Mouse (Mus musculus) retina, postnatal 1 day (tissue): ENCODE data around the gene Cryga.
A peak's percentile ranks its signal among the peaks of the same experiment; 100 is the strongest.

Source experiments
- DNase-seq: peaks from one replicate; pipeline ENCODE4 v3.0.0-alpha.2; 2012

Cryga gene

GRCm38 (mm10) chr1:65103273-65103672, at the start of gene Cryga:
Cryga (minus strand) TSS chr1:65103373.
- DNase-seq: no peak

DNA sequence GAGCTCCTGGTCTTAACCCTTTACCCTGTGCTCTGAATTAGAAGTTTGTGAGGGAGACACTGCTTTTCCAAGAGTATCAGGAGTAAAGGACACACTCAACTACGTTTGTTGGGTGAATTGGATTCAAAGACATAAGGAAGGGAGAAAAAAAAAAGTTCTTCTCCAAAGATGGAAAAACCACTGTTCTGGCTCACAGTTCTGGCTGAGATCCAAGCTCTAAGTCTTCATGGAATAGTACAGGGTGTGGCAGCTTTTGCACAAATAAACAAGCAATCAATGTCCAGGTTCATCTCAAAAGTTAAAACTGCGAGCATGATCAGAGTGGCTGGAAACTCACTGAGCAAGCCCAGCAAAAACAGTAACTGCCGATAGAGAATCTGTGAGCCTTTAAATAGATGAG, 44.8 kb upstream of the Cryga start:
- no peak for DNase-seq

DNA sequence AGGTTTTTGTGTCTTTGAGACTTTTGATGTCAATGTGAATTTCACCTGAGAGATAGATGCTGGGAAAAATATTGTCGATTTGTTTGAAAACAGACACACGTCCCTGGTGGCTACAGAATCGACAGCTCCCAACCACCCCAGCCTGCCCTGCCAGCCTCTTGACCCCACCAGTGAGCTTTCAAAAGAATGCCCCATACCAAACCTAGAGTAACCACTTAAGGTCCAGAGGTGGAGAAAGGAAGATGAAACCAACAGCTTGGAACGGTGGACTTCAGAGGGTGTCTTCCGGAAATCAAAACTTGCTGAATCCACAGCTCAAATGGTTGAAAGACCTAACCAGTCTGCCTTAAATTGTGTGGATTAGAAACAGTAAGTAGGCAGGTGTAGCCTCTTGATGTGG, 44.2 kb upstream of the Cryga start:
- no peak for DNase-seq

- no peak for DNase-seq
These were observed 43.4 kb upstream of the Cryga start for GRCm38 (mm10) chr1:65146601-65147000.

GRCm38 (mm10) chr1:65144783-65145182, 41.6 kb upstream of the Cryga start:
- DNase-seq: no peak

GRCm38 (mm10) chr1:65137560-65137959, 34.4 kb upstream of the Cryga start:
- no peak for DNase-seq

GRCm38 (mm10) chr1:65132833-65133232, 29.7 kb upstream of the Cryga start:
- DNase-seq: no peak

GRCm38 (mm10) chr1:65131671-65132070, 28.5 kb upstream of the Cryga start:
- DNase-seq: no peak

- DNase-seq: no peak
These were observed 27.1 kb upstream of the Cryga start for GRCm38 (mm10) chr1:65130226-65130625.

DNA sequence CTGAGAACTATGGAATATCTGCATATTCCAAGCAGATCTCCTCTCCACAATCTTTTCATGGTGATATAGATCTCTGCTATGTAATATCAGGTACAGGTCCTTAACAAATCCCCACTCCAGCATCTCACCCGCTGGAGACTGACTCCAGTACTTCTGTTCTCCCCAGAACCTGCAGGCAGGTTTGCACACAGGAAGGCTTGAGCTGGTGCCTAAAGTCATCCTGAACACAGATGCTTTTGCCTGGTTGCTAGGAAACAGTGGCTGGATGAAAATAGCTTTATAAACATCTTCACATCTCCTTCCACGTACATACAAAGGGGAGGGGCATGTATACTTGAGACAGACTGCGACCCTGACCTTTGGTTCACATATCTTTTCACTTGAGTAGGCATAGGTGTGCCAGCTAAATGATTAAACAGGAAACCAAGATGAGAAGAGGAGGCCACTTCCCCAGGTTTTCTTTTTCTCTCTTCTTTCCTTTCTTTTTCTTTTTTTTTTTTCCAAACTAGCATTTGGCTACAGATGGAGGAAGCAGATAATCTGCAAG, 26.5 kb upstream of the Cryga start:
- no peak for DNase-seq

- peak; percentile 48 for DNase-seq
These were observed 19.6 kb upstream of the Cryga start, which contains the start of gene D630023F18Rik for GRCm38 (mm10) chr1:65122574-65123372. D630023F18Rik (minus strand) TSS chr1:65123214.

DNA sequence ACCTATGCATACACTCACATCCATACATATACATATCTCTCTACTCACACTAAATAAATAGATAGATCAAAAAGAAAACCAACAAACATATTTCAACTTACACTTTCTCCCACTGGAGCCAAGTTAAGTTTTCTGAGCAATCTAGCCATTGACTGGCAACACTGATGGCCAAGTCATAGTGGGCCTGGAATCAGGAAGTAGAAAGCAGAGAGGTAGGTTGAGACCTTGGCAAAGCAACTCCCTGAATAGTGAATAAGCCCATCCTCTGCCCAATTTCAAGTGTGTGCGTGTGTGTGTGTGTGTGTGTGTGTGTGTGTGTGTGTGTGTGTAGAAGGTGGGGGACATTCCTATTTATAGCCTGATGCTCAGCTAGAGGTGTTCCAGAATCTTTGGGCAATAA, 16.3 kb upstream of the Cryga start, which contains the start of gene Gm28845:
Gene Gm28845, minus strand, starts transcription at position 121 of the 400 bp plus-strand sequence.
- no peak for DNase-seq

- no peak for DNase-seq
These were observed 15.2 kb upstream of the Cryga start for GRCm38 (mm10) chr1:65118150-65118913.

GRCm38 (mm10) chr1:65113536-65114172, 10.5 kb upstream of the Cryga start:
- DNase-seq: no peak

- no peak for DNase-seq
These were observed 9.6 kb upstream of the Cryga start for GRCm38 (mm10) chr1:65112807-65113196.

DNA sequence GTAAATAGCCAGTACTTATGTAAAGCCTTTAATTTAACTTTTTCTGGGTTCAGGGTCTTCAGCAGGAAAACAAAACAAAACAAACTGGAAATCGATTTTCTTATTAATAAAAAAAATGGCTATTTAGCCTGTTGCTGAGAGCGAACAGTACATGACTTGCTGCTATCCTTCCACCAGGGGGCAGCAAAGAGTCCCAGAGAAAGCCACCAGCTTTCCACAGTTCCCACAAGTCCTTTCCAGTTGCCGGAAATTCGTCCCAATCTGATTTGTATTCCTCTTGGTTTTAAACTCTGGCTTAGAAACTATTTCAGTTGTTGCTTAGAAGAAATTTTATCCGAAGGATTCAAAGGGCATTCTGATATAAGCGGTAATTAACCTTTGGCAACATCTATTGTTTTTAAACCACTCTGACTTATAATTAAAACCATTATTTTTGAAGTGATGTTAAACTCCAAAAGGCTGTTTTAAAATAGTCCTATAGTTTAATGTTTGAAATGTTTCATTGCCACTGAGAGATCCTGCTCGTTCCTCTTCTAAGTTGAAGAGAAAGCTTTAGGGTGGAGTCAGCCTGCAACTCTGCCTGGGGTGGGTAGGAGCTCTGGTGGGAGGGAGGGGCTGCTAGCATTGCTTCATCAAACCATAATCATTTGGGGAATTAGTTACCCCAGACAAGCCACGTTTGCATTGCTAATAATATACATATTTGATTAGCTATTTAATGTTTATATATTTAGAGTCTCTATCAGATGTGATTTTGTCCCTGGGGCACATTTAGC, 9.0 kb upstream of the Cryga start:
- DNase-seq: peak; percentile 91

- DNase-seq: no peak
These were observed 6.7 kb upstream of the Cryga start for GRCm38 (mm10) chr1:65109756-65110435.

DNA sequence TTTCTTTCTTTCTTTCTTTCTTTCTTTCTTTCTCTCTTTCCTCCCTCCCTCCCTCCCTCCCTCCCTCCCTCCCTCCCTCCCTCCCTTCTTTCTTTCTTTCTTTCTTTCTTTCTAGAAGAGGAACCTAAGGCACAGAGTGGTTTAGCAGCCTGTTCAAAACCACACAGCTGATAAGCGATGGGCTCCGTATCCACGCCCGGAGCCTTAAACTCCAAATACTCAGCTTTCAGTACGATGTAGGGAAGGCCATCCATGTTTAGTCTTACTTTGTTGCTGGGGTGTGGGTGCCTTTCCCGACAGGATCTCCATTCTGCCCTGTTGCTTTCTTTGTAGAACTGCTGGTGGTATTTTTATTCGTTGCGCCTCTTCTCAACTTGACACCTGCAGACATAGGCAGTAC, 6.0 kb upstream of the Cryga start:
- no peak for DNase-seq

GRCm38 (mm10) chr1:65107654-65108279, 4.6 kb upstream of the Cryga start:
- DNase-seq: no peak

GRCm38 (mm10) chr1:65096953-65097352, 6.2 kb downstream of the Cryga start:
- no peak for DNase-seq

DNA sequence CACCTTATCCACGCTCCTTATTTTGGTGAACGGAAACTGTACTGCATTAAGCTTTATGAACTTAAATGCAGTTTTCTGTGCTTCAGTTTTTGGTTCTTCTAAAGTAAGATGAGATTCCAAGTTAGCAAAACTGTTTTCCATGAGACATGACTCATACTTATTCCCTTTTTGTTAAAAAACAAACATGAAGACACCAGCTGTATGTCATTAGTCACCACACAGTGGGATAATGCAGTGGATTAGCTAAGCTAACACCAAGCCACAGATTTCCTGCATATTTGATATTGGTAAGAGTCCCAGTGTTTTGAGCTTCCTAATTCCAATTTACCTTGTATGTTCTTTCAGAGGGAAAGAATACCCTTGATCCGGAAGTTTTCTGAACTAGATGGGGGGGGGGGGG, 11.6 kb downstream of the Cryga start:
- no peak for DNase-seq
